Mouse (Mus musculus): ENCODE data around the gene Hs3st5.

GRCm38 (mm10) chr10:36471135-36471534, 35.5 kb upstream of the Hs3st5 start:
- TF ChIP-seq CTCF (IDR thresholded peaks at IDR 0.05; ENCODE audit: low read depth) (no peak), EP300 (IDR thresholded peaks at IDR 0.05; ENCODE audit: low read depth) (no peak)

All from liver, embryonic 14.5 days (tissue).